Mouse (Mus musculus) heart, embryonic 11.5 days (tissue): Measurements from ENCODE around the gene Ints6l. TPM values are rescaled to one million over a fixed set of nuclear protein-coding genes. Genes with fewer than 3 reads are reported as not detected.
"Not testable (repeated sequence)": the region's sequence is repeated elsewhere in the genome, so short reads cannot be mapped to it uniquely, and the experiment has no call there.

Experiments used
- ATAC-seq: fragments of 200-750 bp; cut with Nextera tagmentation; replicated peaks from 2 replicates; pipeline ENCODE4 v1.8.0; 2017; ENCODE audit warnings: moderate library complexity; ENCODE audit not compliant: insufficient number of reproducible peaks, low FRiP score, low TSS enrichment
- H3K27ac ChIP-seq: fragments of 300-500 bp; sonication (generic); 2 replicates; pipeline ENCODE4 v1.5.1; 2014; ENCODE audit warnings: mild to moderate bottlenecking, low read depth, low read length
- H3K27me3 ChIP-seq: fragments of 300-500 bp; sonication (generic); 2 replicates; pipeline ENCODE4 v1.6.1; 2014; ENCODE audit warnings: mild to moderate bottlenecking, low read length, mixed read lengths; ENCODE audit not compliant: control insufficient read depth, insufficient read depth
- H3K36me3 ChIP-seq: fragments of 300-500 bp; sonication (generic); 2 replicates; pipeline ENCODE4 v1.6.1; 2014; ENCODE audit warnings: mild to moderate bottlenecking, low read length, moderate library complexity, mixed read lengths; ENCODE audit not compliant: control insufficient read depth, insufficient read depth
- H3K4me1 ChIP-seq: fragments of 300-500 bp; sonication (generic); 2 replicates; pipeline ENCODE4 v1.6.1; 2014; ENCODE audit warnings: low read length; ENCODE audit not compliant: control insufficient read depth, insufficient read depth
- H3K4me2 ChIP-seq: fragments of 300-500 bp; sonication (generic); 2 replicates; pipeline ENCODE4 v1.6.1; 2014; ENCODE audit warnings: mild to moderate bottlenecking, moderate library complexity
- H3K4me3 ChIP-seq: fragments of 300-500 bp; sonication (generic); 2 replicates; pipeline ENCODE4 v1.5.1; 2014; ENCODE audit warnings: low read depth, low read length
- H3K9ac ChIP-seq: fragments of 300-500 bp; sonication (generic); 2 replicates; pipeline ENCODE4 v1.6.1; 2014; ENCODE audit warnings: mild to moderate bottlenecking, low read depth, low read length, moderate library complexity
- H3K9me3 ChIP-seq: fragments of 300-500 bp; sonication (generic); replicated peaks from 2 replicates; pipeline ENCODE4 v1.6.1; 2016; ENCODE audit warnings: low read length; ENCODE audit not compliant: control insufficient read depth
- WGBS: fragments of 180-500 bp; shearing (Covaris S2); extraction: QIAGEN DNeasy Blood & Tissue Kit; methylation state at CpG from one replicate; pipeline ENCODE4 v1.1.7; 2014; ENCODE audit not compliant: insufficient replicate concordance; 5-methylcytosine and 5-hydroxymethylcytosine counted together
- polyA plus RNA-seq: library from polyadenylated mRNA; unstranded; fragments of >200 nt; fragmentation: Nextera tagmentation; extraction: Ambion mirVana; gene quantifications from 2 replicates; pipeline ENCODE4 v1.2.1, GENCODE M21; 2014

Gene Ints6l
- polyA plus RNA-seq, 1 experiment from 2014 or later: 21.2 TPM

DNA sequence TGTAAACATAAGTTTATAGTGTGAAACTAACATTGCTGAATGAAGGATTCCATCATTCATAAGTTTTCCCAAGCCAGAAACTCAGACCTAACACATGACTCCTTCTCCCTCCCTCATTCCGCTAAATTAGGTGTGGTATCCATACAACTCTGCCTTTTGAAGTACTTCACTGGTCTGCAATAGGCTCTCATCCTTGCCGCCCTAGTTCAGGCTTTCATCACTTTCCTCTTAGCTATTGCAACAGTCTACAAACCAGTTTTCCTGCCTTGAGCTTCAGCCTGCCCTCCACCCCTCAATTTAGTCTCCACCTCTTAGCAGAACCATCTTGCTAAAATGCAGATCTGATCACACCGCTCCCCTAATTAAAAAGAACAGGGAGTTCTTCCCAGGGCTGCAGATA lies 22.9 kb downstream of the Ints6l start:
- Histone ChIP-seq H3K9me3 (no peaks in the 10 kb centered on the region), H3K4me2 (no peak overlapping the region), H3K27ac (no peak overlapping the region), H3K9ac (no peak overlapping the region), H3K4me3 (no peak overlapping the region), H3K27me3 (no peaks in the 10 kb centered on the region), H3K36me3 (0 out of 2 replicates have a peak, but pooled peaks cover 3% of the 10 kb centered on the region), H3K4me1 (no peaks in the 10 kb centered on the region)
- no peak for ATAC-seq
- WGBS: 74% methylated on average over 3 of the region's 3 CpGs

DNA sequence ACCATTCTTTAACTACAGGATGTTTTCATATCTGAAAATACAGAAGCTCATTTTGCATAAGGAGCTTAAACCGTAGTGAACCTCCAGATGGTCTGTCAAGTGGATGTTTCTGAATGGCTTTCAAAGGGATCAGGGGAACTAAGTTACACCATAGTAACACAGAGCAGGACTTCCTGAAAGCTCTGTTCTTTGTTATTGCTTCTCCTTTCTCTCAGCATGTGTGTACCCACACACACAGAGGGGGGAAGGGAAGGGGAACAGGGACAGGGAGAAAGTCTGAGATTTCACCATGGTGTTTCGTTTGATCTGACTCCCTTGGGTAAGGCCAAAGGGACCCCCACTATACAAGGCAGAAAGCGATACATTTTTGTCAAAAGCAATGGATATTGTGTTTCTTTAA lies 27.2 kb downstream of the Ints6l start:
- 69% methylated on average over 3 of the region's 3 CpGs for WGBS
- H3K9ac ChIP-seq: no peak overlapping the region
- no peak for ATAC-seq

DNA sequence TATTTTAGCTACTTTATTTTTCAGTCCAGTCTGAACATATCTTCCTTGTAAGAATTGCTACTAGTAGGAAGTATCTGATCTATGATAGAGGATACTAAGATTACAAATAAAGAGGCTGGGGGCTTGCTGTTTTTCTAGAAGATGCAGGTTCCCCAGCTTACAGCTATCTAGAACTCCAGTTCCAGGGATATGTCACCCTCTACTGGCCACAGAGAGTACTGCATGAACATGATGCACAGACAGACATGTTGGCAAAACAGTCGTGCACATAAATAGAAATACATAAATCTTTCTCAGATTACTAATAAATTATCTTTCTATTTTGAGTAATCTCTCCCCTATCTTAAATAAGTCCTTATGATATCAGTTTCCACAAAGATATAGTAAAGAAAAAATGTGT lies 35.1 kb downstream of the Ints6l start:
- Histone ChIP-seq H3K27ac (no peak overlapping the region), H3K9ac (no peak overlapping the region), H3K9me3 (no peaks in the 10 kb centered on the region), H3K4me1 (no peaks in the 10 kb centered on the region), H3K27me3 (no peaks in the 10 kb centered on the region), H3K36me3 (no peaks in the 10 kb centered on the region), H3K4me3 (no peak overlapping the region), H3K4me2 (no peak overlapping the region)
- no peak for ATAC-seq
- WGBS: 14% methylated on average over 1 of the region's 1 CpGs

More for the DNA sequence above, 27.2 kb downstream of the Ints6l start:
- H3K4me1 ChIP-seq: no peaks in the 10 kb centered on the region
- no peak overlapping the region for H3K4me2 ChIP-seq
- H3K9me3 ChIP-seq: no peaks in the 10 kb centered on the region
- no peaks in the 10 kb centered on the region for H3K27me3 ChIP-seq
- H3K27ac ChIP-seq: no peak overlapping the region
- H3K4me3 ChIP-seq: no peak overlapping the region
- 0 out of 2 replicates have a peak, but pooled peaks cover 3% of the 10 kb centered on the region for H3K36me3 ChIP-seq

DNA sequence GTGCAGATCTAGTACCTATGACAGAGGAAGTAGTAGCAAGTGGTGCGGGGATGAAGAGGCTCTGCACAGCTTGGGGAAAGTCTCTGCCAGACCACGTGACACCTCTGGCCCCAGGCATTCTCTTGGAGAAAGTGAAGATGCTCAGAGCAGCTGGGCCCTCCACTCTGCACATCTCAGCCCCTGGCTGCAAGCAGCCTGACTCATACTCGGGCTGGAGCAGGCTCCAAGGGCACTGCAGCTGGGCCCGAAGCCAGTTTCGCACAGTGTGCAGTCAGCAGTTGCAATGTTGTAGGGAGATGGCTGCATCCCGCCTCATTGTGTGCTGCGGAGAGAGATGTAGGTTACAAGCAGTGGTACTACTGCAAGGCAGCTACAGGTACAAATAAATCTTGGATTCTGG lies 42.6 kb downstream of the Ints6l start:
- no peaks in the 10 kb centered on the region for H3K27me3 ChIP-seq
- H3K4me1 ChIP-seq: no peaks in the 10 kb centered on the region
- no peak overlapping the region for H3K4me3 ChIP-seq
- no peaks in the 10 kb centered on the region for H3K36me3 ChIP-seq
- WGBS: 80% methylated on average over 7 of the region's 7 CpGs
- H3K9ac ChIP-seq: no peak overlapping the region
- H3K27ac ChIP-seq: no peak overlapping the region
- ATAC-seq: no peak
- H3K4me2 ChIP-seq: no peak overlapping the region
- H3K9me3 ChIP-seq: no peaks in the 10 kb centered on the region

DNA sequence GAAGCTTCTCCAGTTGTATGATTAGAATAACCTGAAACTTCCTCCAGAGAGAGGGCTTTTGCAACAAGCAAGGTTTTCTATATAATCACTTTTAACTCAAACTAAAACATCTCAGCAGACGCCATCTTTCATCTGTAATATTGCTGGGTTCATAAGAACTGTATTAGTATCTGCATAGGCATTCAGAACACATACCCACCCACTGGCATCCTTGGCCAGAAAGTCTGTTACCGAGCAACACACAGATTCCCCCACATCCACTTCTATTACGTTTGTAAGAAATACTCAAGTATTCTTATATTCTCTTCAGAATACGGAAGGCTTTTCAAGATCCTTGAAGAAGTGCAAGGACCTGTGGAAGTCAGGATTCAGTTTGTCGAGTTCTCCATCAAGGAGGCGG lies 69.8 kb downstream of the Ints6l start, which contains the start of gene Gm10477:
TSS of gene Gm10477 (plus strand) at position 301 of the 400 bp plus-strand sequence.
- H3K4me3 ChIP-seq, H3K4me1 ChIP-seq, H3K27me3 ChIP-seq, H3K4me2 ChIP-seq, H3K36me3 ChIP-seq, ATAC-seq, H3K9ac ChIP-seq, H3K9me3 ChIP-seq, H3K27ac ChIP-seq: not testable (repeated sequence)
- WGBS: 79% methylated on average over 6 of the region's 6 CpGs

DNA sequence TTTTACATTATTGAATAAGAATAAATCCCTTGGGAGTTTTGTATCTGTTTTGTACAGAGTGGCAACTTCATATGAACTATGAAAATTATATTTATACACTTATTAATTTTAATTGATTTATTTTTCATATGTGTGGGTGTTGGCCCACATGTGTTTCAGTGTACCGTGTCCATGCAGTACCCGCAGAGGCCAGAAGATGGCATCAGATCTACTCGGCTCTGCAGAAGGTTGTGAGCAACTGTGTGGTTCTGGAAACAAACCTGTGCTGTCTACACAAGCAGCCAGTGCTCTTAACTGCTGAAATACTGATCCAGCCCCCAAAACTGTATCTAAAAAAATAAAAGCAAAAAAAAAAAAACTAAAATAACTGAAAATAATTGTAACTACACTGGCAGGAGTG lies 76.6 kb downstream of the Ints6l start:
- H3K4me1 ChIP-seq: no peaks in the 10 kb centered on the region
- ATAC-seq: no peak
- WGBS: 4% methylated on average over 3 of the region's 3 CpGs
- H3K4me2 ChIP-seq: no peak overlapping the region
- H3K4me3 ChIP-seq: no peak overlapping the region
- no peak overlapping the region for H3K9ac ChIP-seq
- H3K9me3 ChIP-seq: no peaks in the 10 kb centered on the region
- no peak overlapping the region for H3K27ac ChIP-seq
- H3K36me3 ChIP-seq: no peaks in the 10 kb centered on the region
- no peaks in the 10 kb centered on the region for H3K27me3 ChIP-seq

DNA sequence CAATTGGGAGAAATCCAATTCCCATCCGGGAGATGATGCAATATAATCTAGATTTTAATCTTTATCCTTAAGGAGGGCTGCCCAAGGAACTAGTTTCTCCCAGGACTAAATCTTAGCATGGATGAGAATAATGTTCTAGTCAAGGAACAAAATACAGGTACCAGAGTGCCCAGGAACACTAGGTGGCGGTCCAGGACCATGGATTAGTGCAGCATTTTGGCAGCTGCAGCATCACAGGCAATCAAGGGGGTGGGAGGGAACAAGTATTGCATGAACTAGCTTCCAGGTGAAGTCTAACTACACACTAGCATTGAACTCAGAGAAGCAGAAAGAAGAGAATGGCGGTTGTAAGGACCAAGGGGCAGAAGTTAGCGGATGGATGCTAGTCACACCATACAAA lies 82.5 kb downstream of the Ints6l start:
- Histone ChIP-seq H3K4me1 (no peaks in the 10 kb centered on the region), H3K27ac (no peak overlapping the region), H3K9me3 (no peaks in the 10 kb centered on the region), H3K36me3 (no peaks in the 10 kb centered on the region), H3K4me3 (no peak overlapping the region), H3K9ac (no peak overlapping the region), H3K27me3 (no peaks in the 10 kb centered on the region), H3K4me2 (no peak overlapping the region)
- whole genome bisulfite sequencing: 51% methylated on average over 4 of the region's 4 CpGs
- ATAC-seq: no peak

DNA sequence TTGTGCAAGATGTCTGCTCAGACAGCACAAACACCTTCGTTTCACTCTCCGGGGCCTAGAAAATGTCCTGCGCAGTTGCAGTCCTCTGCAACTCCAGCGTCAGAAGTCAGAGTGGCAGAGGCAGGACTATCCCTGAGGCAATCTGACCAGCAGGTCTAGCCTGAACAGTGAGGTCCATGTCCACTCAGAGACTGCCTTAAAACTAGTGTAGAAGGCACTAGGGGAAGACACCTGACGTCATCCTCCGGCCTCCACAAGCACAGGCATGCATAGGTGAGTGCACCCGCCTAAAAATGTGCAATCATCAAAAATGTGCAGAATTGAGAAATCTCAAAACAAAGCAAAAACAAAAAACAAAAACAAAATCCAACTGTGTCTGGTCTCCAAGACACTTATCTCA lies 94.8 kb downstream of the Ints6l start, which contains the start of gene Gm648:
TSS of gene Gm648 (minus strand) at position 101 of the 400 bp plus-strand sequence.
- Histone ChIP-seq H3K9me3 (no peaks in the 10 kb centered on the region), H3K4me2 (no peak within 1 kb of the TSS), H3K27ac (no peak within 1 kb of the TSS), H3K27me3 (no peaks in the 10 kb centered on the region), H3K4me1 (no peaks in the 10 kb centered on the region), H3K36me3 (no peaks in the 10 kb centered on the region), H3K4me3 (no peak within 1 kb of the TSS), H3K9ac (no peak within 1 kb of the TSS)
- ATAC-seq: no peak
- 80% methylated on average over 7 of the region's 7 CpGs for WGBS

DNA sequence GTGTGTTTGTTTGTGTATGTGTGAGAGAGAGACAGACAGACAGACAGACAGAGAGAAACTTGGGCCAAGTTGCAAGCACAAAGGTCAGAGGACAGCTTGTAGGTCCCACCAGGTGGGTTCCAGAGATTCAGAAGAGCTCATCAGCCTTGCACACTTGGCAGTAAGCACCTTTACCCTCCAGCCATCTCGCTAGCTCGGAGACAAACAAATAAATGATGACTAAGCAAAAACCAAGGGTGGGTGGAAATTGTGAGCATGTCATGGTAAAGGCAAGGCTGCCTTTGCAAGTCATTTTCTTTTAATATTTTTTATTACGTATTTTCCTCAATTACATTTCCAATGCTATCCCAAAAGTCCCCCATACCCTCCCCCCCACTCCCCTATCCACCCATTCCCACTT lies 98.9 kb downstream of the Ints6l start:
- WGBS: 78% methylated on average over 3 of the region's 3 CpGs
- Histone ChIP-seq H3K4me1 (no peaks in the 10 kb centered on the region), H3K36me3 (no peaks in the 10 kb centered on the region), H3K9me3 (no peaks in the 10 kb centered on the region), H3K27me3 (no peaks in the 10 kb centered on the region), H3K4me2 (no peak overlapping the region), H3K4me3 (no peak overlapping the region), H3K27ac (no peak overlapping the region), H3K9ac (no peak overlapping the region)
- no peak for ATAC-seq
